Mouse (Mus musculus) CD8-positive naive resting alpha-beta T cell, adult 2 months (primary cell): Measurements from ENCODE around the gene Fyn.

Experiments
- DNase-seq, 2 experiments: peaks; one replicate each; pipeline ENCODE4 v3.0.0; 2022; ENCODE audit warnings: low read depth in 2 of 2, low spot score in 2 of 2

Gene Fyn

DNA sequence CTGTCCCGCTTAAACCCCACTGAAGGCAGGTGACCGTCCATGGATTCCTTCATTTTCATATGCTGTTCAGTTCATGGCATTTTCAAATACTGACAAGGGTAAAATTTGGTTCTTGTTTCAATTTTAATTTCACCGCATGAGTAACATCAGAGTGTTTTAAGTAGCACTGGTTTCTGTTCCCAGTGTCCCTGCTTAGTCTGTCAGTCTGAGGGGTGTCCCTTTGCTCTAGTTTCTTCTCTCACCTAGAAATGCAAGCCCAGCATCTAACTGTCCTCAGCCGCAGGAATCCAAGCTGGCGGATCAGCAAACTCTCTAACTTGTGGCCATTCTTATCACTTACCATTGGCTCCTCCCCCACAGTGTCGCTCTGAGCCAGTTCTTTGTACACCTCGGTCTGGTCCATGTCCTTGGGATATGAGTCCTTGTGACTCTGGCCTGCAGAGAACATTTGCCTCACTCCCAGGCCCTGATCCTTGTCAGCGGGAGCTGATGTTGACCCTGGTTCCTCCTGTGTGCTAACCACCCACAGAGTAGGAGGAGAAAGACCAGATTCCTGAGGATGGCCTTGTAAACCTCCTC, 9.5 kb downstream of the Fyn start:
- DNase-seq, result no peak

DNA sequence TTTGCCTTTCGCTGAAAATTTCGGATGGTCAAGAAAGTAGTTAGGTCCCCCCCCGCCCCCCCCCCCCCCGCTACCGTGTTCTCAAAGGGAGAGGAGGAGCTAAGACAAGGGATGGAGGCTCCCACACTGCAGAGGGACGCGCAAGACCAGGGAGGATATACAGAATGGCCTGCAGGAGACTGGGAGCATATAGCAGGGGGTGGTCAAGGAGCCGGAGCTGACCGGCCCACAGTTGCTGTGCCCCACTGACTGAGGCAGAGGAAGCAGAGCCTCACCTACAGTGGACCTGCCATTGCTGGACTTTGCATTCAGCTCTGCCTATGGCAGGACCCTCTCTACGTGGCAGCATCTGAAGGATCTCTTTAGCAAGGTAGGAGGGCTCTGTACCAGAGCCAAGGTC, 10.6 kb downstream of the Fyn start:
- DNase-seq, result no peak

- DNase-seq, result no peak
Observed at GRCm38 (mm10) chr10:39379721-39380370, 11.2 kb downstream of the Fyn start.

- DNase-seq, result no peak
Observed at GRCm38 (mm10) chr10:39385259-39385658, 16.6 kb downstream of the Fyn start.

DNA sequence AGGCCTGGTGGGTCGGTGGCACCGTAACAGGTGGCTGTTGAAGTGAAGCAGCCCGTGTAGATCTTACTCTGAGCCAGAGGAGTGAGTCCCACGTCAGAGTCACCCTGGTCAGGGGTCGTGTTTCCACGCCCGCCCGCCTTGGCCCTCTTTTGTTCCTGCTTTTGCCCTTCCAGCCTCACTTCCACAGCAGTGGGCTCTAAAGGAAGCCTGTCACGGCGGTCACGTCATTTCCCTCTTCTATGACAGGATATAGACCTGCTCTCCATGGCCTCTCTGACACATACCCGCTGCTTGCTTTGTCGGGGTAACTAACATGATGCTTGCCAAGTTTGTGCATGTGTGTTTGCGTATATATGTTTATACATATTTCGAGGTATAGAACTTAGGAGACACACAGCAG, 17.5 kb downstream of the Fyn start:
- DNase-seq, result no peak

GRCm38 (mm10) chr10:39387024-39387423, 18.4 kb downstream of the Fyn start:
- no peak for DNase-seq

- no peak for DNase-seq
Observed at GRCm38 (mm10) chr10:39387556-39387955, 18.9 kb downstream of the Fyn start.

GRCm38 (mm10) chr10:39388144-39388543, 19.5 kb downstream of the Fyn start:
- DNase-seq, result no peak

- no peak for DNase-seq
Observed at GRCm38 (mm10) chr10:39389451-39389891, 20.8 kb downstream of the Fyn start.

- DNase-seq, result no peak
Observed at GRCm38 (mm10) chr10:39390541-39390940, 21.9 kb downstream of the Fyn start.

DNA sequence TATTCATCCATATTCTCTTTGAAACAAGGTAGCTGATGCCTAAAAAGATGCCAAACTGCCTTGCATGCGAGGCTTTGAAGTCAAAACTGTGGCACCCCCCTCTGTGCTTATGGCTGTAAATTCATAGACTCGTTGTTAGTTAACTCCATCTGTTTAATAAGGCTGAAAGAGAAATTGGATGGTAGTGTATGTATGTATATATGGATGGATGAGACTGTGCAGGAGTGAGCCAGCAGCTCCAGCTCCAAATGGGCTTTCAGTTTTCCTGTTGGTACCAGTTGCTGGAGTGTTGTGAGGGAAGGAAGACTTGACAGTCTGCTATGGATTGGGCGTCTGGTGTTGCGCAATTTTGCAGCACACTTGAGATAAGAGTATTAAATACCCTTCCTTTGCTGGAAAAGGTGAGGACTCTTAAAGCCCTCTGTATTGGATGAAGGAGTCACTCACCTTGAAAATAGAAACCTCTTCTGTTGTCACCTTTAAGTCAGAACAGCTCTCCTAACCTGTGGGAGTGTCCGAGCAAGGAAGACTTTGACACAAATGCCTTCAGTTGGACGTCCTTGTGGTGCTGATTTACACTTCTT, 24.3 kb downstream of the Fyn start:
- DNase-seq, result no peak

DNA sequence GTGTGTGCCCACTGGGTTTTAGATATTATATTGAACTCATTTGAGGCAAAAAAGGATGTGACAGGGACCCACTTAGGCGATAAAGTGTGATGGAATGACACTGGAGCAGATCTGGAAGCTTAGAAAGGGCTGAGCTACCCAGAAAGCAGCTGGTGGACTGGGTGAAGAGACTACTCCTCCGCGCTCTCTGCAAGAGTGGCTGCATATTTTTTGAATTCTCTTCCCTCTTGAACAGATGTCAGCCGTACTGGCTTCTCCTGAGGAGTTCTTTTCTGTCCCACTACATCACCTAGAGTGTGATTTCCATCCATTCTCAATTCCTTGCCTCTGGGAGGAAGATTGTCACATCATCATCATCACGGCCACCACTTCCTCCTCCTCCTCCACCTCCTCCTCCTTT, 26.9 kb downstream of the Fyn start:
- no peak for DNase-seq

- DNase-seq, result no peak
Observed at GRCm38 (mm10) chr10:39398924-39399323, 30.3 kb downstream of the Fyn start.

DNA sequence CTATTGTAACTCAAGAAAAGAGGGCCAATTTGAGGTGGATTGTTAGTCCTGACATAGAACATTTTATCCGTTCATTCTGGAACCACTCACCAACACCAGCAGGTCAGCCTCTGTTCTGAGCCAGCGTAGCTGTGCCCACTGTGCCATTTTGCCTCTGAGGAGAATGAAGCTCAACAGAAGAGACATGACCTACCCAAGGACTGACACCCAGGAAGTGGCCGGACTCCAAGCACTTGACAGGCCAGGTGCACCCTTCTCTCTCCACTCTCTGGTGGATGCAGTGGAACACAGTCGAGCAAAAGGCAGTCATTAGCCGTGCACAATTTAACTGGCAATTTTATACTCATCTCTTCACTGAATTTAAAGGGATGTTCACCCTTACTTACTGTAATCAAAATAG, 31.5 kb downstream of the Fyn start:
- DNase-seq, result no peak

- peak; percentile 13 to 39 for DNase-seq
Observed at GRCm38 (mm10) chr10:39402487-39402886, 33.8 kb downstream of the Fyn start.

DNA sequence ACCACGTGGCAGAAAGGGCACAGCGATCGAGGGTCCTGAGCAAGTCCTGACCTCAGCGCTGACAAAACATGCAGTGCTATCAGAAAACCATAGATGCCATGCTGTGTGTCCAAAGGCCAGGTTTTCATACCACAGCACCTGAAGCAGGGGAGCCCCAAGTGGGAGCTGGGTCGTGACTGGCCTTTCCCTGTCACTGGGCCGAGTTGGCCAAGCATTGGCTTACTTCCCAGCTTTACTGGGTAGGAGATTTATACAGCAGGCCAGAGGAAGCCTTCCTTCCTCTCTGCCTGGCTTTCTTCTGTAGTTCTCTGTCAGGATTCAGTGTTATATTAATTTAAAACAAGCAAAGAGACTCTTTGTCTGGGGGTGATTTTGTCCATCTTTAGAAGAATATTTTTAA, 35.1 kb downstream of the Fyn start:
- DNase-seq, result no peak

GRCm38 (mm10) chr10:39404175-39404574, 35.5 kb downstream of the Fyn start:
- no peak for DNase-seq

DNA sequence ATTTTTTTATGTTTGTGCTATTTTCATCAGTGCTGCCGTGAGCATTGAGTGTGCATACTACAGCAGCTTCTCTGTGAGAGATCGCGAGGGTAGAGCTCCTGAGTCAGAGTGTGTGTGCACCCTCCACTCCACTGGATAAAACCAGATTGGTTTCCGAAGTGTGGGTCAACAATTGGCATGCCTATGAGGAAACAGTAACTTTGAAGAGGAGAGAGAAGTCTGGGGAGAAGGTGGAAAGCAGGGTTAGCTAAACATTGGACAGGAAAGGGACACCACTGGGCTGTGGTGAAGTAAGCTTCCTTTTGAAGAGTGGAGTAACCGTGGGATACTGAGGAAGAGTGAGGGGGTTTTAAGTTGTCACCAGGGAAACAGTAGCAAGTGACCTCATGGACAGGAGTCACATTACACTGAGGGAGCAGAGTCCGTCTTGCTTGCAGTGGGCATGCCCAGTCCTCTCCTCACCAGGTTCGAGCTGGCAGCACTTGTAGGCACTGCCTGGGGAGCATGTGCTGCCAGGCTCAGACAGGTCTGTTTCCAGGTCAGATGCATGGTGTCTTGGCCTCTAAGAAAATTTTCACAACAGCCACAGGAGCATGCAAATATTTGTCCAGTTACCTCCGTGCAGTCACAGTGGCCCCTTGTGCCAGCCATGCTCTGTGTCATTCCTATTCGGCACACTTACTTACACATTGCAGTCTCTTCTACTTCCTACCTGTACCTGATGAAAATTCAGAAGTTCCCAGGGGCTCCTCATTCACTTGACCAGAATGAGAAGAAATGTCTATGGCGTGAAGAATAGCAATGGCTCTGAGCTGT, 37.5 kb downstream of the Fyn start:
- DNase-seq, result no peak

DNA sequence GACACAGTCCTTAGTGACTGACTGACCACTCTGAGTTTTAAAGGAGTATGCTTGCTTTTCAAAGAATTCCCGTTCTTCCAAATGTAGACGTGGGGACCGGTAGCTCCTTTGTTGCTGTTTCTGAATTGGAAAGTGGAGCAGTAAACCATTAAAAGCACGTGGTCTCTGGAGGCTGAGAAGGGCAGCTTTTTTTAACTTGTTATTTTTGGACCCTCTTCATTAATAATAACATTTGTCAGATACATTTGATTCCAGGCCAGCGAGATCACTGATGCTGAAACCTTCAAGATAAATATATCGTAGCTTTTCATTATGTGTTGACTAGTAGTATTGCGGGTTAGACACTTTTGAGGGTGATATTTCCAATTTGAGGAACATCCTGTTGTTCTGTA, 38.1 kb downstream of the Fyn start:
- no peak for DNase-seq

- DNase-seq, result no peak
Observed at GRCm38 (mm10) chr10:39407553-39407952, 38.9 kb downstream of the Fyn start.

- DNase-seq, result no peak
Observed at GRCm38 (mm10) chr10:39409602-39410001, 40.9 kb downstream of the Fyn start.

GRCm38 (mm10) chr10:39410151-39410649, 41.5 kb downstream of the Fyn start:
- no peak for DNase-seq
